29 mouse cellular contexts compared by ENCODE assay signal in genomic region chr10:23088764-23089163, GRCm38 (mm10).
A peak's percentile ranks its signal among the peaks of the same experiment; 100 is the strongest.
DNase-seq lines count a peak whose midpoint lies in the region; ATAC-seq lines count a peak whose summit lies in the region.
"Had no signal": no experiment of that assay in that cellular context is flagged by ENCODE, and none has a peak within 500 bp of the region (broad histone marks: within the 10 kb centered on the region; RNA-seq: fewer than 3 reads in every experiment).

No protein-coding gene starts in this region.

- H3K27ac ChIP-seq in embryonic facial prominence, embryonic 14.5 days (replicated peaks; ENCODE audit: low read depth, low read length) = no peak overlapping the region
- H3K27ac ChIP-seq in embryonic facial prominence, embryonic 10.5 days (replicated peaks) = no peak overlapping the region
- no peak overlapping the region for H3K27ac ChIP-seq in liver, embryonic 13.5 days
- H3K27ac ChIP-seq in liver, embryonic 12.5 days = no peak overlapping the region
- no peak overlapping the region for H3K27ac ChIP-seq in lung, embryonic 16.5 days (ENCODE audit: low read length)
- H3K27ac ChIP-seq: embryonic facial prominence, embryonic 12.5 days; forebrain, embryonic 12.5 days; forebrain, embryonic 15.5 days; heart, embryonic 15.5 days; hindbrain, embryonic 10.5 days; hindbrain, embryonic 13.5 days had no signal

- no peak overlapping the region for H3K4me3 ChIP-seq in embryonic facial prominence, embryonic 14.5 days (ENCODE audit: low read depth, low read length)
- H3K4me3 ChIP-seq in embryonic facial prominence, embryonic 10.5 days = no peak overlapping the region
- no peak overlapping the region for H3K4me3 ChIP-seq in liver, embryonic 13.5 days (replicated peaks)
- no peak overlapping the region for H3K4me3 ChIP-seq in liver, embryonic 12.5 days
- H3K4me3 ChIP-seq in lung, embryonic 16.5 days (ENCODE audit: low read length) = no peak overlapping the region
- H3K4me3 ChIP-seq: embryonic facial prominence, embryonic 12.5 days; erythroblast, embryonic 14.5 days; forebrain, embryonic 12.5 days; forebrain, embryonic 15.5 days; heart, embryonic 12.5 days; heart, embryonic 15.5 days; hindbrain, embryonic 10.5 days; hindbrain, embryonic 13.5 days had no signal

- WGBS in embryonic facial prominence, embryonic 14.5 days = 19% methylated on average over 3 of the region's 3 CpGs
- WGBS in embryonic facial prominence, embryonic 10.5 days = 62% methylated on average over 3 of the region's 3 CpGs
- WGBS in liver, embryonic 13.5 days (ENCODE audit: insufficient replicate concordance) = 21% methylated on average over 3 of the region's 3 CpGs
- 30% methylated on average over 3 of the region's 3 CpGs for WGBS in liver, embryonic 12.5 days (ENCODE audit: insufficient replicate concordance)
- 20% methylated on average over 3 of the region's 3 CpGs for WGBS in lung, embryonic 16.5 days

- no peaks in the 10 kb centered on the region for H3K36me3 ChIP-seq in embryonic facial prominence, embryonic 14.5 days (ENCODE audit: control insufficient read depth, insufficient read depth, low read length)
- no peaks in the 10 kb centered on the region for H3K36me3 ChIP-seq in embryonic facial prominence, embryonic 10.5 days (replicated peaks)
- no peaks in the 10 kb centered on the region for H3K36me3 ChIP-seq in liver, embryonic 13.5 days
- no peaks in the 10 kb centered on the region for H3K36me3 ChIP-seq in liver, embryonic 12.5 days
- no peaks in the 10 kb centered on the region for H3K36me3 ChIP-seq in lung, embryonic 16.5 days (ENCODE audit: control insufficient read depth, insufficient read depth, low read length)
- H3K36me3 ChIP-seq: embryonic facial prominence, embryonic 12.5 days; forebrain, embryonic 12.5 days; forebrain, embryonic 15.5 days; G1E; heart, embryonic 12.5 days; heart, embryonic 15.5 days; hindbrain, embryonic 10.5 days; hindbrain, embryonic 13.5 days had no signal

- no peaks in the 10 kb centered on the region for H3K27me3 ChIP-seq in embryonic facial prominence, embryonic 14.5 days (replicated peaks; ENCODE audit: control insufficient read depth, insufficient read depth, low read length)
- H3K27me3 ChIP-seq in embryonic facial prominence, embryonic 10.5 days (replicated peaks; ENCODE audit: low read depth, poor library complexity, severe bottlenecking) = no peaks in the 10 kb centered on the region
- no peaks in the 10 kb centered on the region for H3K27me3 ChIP-seq in liver, embryonic 13.5 days
- no peaks in the 10 kb centered on the region for H3K27me3 ChIP-seq in liver, embryonic 12.5 days (replicated peaks)
- no peaks in the 10 kb centered on the region for H3K27me3 ChIP-seq in lung, embryonic 16.5 days (ENCODE audit: control insufficient read depth, insufficient read depth, low read depth, low read length)
- H3K27me3 ChIP-seq: CH12.LX; embryonic facial prominence, embryonic 12.5 days; forebrain, embryonic 12.5 days; forebrain, embryonic 15.5 days; heart, embryonic 12.5 days; heart, embryonic 15.5 days; hindbrain, embryonic 13.5 days had no signal

- no peak overlapping the region for H3K9ac ChIP-seq in embryonic facial prominence, embryonic 14.5 days (ENCODE audit: low read depth, low read length)
- H3K9ac ChIP-seq in liver, embryonic 13.5 days = no peak overlapping the region
- no peak overlapping the region for H3K9ac ChIP-seq in liver, embryonic 12.5 days
- no peak overlapping the region for H3K9ac ChIP-seq in lung, embryonic 16.5 days (ENCODE audit: low read length)
- H3K9ac ChIP-seq: embryonic facial prominence, embryonic 12.5 days; forebrain, embryonic 12.5 days; forebrain, embryonic 15.5 days; heart, embryonic 12.5 days; heart, embryonic 15.5 days; hindbrain, embryonic 13.5 days had no signal

- no peaks in the 10 kb centered on the region for H3K9me3 ChIP-seq in embryonic facial prominence, embryonic 14.5 days (ENCODE audit: control insufficient read depth, low read length)
- H3K9me3 ChIP-seq in embryonic facial prominence, embryonic 10.5 days = no peaks in the 10 kb centered on the region
- H3K9me3 ChIP-seq in liver, embryonic 13.5 days (replicated peaks) = no peaks in the 10 kb centered on the region
- H3K9me3 ChIP-seq in liver, embryonic 12.5 days (replicated peaks) = no peaks in the 10 kb centered on the region
- H3K9me3 ChIP-seq in lung, embryonic 16.5 days (ENCODE audit: control insufficient read depth, low read length) = no peaks in the 10 kb centered on the region
- H3K9me3 ChIP-seq: embryonic facial prominence, embryonic 12.5 days; forebrain, embryonic 12.5 days; forebrain, embryonic 15.5 days; G1E; heart, embryonic 12.5 days; heart, embryonic 15.5 days; hindbrain, embryonic 10.5 days; hindbrain, embryonic 13.5 days had no signal

- no peak overlapping the region for H3K4me2 ChIP-seq in embryonic facial prominence, embryonic 14.5 days (ENCODE audit: low read depth, low read length)
- H3K4me2 ChIP-seq in liver, embryonic 13.5 days = no peak overlapping the region
- no peak overlapping the region for H3K4me2 ChIP-seq in liver, embryonic 12.5 days
- no peak overlapping the region for H3K4me2 ChIP-seq in lung, embryonic 16.5 days (ENCODE audit: low read depth, low read length)
- H3K4me2 ChIP-seq: embryonic facial prominence, embryonic 12.5 days; forebrain, embryonic 12.5 days; forebrain, embryonic 15.5 days; heart, embryonic 12.5 days; heart, embryonic 15.5 days; hindbrain, embryonic 13.5 days had no signal

- ATAC-seq in embryonic facial prominence, embryonic 14.5 days (ENCODE audit: low read depth) = no peak
- ATAC-seq in liver, embryonic 13.5 days (ENCODE audit: low read depth) = 0 out of 2 replicates have a peak, but pooled peaks have one; percentile 29
- ATAC-seq in liver, embryonic 12.5 days = no peak
- ATAC-seq in lung, embryonic 16.5 days (ENCODE audit: low read depth) = peak; percentile 76
- ATAC-seq: forebrain, embryonic 15.5 days; hindbrain, embryonic 16.5 days; Patski had no signal

- peaks cover 5% of the 10 kb centered on the region for H3K4me1 ChIP-seq in embryonic facial prominence, embryonic 14.5 days (ENCODE audit: control insufficient read depth, insufficient read depth, low read length)
- peaks cover 17% of the 10 kb centered on the region for H3K4me1 ChIP-seq in embryonic facial prominence, embryonic 10.5 days
- no peaks in the 10 kb centered on the region for H3K4me1 ChIP-seq in liver, embryonic 13.5 days (replicated peaks)
- no peaks in the 10 kb centered on the region for H3K4me1 ChIP-seq in liver, embryonic 12.5 days
- peaks cover 6% of the 10 kb centered on the region for H3K4me1 ChIP-seq in lung, embryonic 16.5 days (replicated peaks; ENCODE audit: control insufficient read depth, insufficient read depth, low read length)
- H3K4me1 ChIP-seq: forebrain, embryonic 12.5 days; forebrain, embryonic 15.5 days; heart, embryonic 15.5 days; hindbrain, embryonic 13.5 days had no signal

- DNase-seq in embryonic facial prominence, embryonic 14.5 days (ENCODE audit: low spot score) = peak; percentile 26
- DNase-seq in embryonic facial prominence, embryonic 10.5 days (ENCODE audit: low spot score) = no peak
- no peak for DNase-seq in liver, embryonic 13.5 days
- DNase-seq in lung, postnatal 14 days = no peak
- DNase-seq in heart, adult 11 months = no peak
- DNase-seq: adrenal gland, postnatal 10 days; adrenal gland, postnatal 36 days; B cell, adult 2 months; cerebellum, adult 18-20 months; cerebellum, adult 9-11 months; cerebellum, postnatal 25 days; gastrocnemius, postnatal 36 days; heart, adult 18-20 months; heart, postnatal 10 days; heart, postnatal 36 days had no signal

Comparison
In these comparisons a context has a peak if more than half of its experiments do, and no peak if none do; other contexts are left out.
1. ATAC-seq: peak in liver, embryonic 13.5 days (single experiment) and lung, embryonic 16.5 days (single experiment); none in embryonic facial prominence, embryonic 14.5 days (single experiment) and liver, embryonic 12.5 days (single experiment).